Mouse (Mus musculus) frontal cortex, adult 2 months (tissue): Measurements from ENCODE around the gene Gm12185. TPM values are rescaled to one million over a fixed set of nuclear protein-coding genes. Genes with fewer than 3 reads are reported as not detected.
A peak's percentile ranks its signal among the peaks of the same experiment; 100 is the strongest.
"Not testable (repeated sequence)": the region's sequence is repeated elsewhere in the genome, so short reads cannot be mapped to it uniquely, and the experiment has no call there.

Experiments used
- DNase-seq, 2 experiments: peaks; one replicate each; pipeline ENCODE4 v3.0.0; 2022; ENCODE audit warnings: low spot score in 1 of 2; ENCODE audit errors: extremely low spot score in 1 of 2
- polyA plus RNA-seq: library from polyadenylated mRNA; depleted of rRNA; stranded (reverse); fragments of >200 nt; gene quantifications from 2 replicates; pipeline ENCODE4 v1.2.3, GENCODE M21; 2012

Gene Gm12185
- polyA plus RNA-seq, 1 experiment = 0.12 TPM

DNA sequence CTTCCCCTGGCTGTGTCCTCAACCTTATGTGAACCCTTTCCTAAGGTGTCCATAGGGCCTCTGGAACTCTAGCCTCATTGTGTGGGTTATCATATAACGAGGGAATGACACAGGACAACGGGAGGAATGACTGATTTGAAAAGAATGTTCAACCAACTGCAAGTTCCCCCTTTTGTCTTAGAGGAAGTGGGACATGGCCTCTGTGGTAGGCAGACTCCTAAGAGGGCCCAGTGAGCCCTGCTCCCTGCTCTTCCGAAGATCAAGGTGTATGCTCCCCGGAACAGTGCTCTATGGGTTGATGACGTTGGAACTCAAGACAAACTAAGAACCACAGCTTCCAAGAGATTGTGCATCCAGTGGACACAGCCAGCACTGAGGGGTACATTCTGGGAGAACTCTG, 68.2 kb downstream of the Gm12185 start:
- not testable (repeated sequence) for DNase-seq

DNA sequence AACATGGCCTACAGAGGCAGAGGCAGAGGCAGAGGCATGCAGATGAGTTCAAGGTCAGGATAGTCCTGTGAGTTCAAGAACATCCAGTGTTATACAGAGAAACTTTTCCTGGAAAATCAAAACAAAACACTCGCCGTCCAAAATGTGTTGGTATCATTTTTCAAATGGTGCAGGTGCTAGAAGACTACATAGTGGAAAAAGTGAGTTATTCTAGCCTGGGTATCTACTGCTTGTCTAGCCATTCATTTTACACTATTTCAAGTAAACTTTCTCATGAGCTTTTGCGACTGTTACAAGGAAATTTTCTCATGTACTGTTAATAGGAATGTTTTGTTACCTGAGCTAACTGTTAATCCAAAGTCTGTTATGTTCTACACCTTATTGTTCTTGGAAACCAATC, 73.6 kb downstream of the Gm12185 start:
- no peak for DNase-seq

DNA sequence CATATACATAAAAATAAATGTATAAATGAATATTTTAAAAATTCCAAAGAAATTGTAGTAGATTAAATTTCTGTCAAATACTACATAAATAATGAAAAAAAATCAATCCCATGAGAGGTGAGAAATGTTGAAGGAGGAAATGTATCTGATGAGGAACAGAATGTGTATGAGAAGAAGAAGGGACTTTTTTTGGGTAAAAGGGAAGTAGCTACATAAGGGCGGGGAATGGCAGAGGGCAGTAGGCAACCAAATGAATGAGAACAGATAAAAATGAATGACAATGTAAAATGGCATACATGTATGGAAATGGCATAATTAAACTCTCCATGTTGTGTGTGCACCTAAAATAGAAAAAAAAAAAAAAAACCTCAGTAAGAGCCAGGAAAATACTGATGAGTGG, 78.4 kb downstream of the Gm12185 start:
- DNase-seq = no peak

DNA sequence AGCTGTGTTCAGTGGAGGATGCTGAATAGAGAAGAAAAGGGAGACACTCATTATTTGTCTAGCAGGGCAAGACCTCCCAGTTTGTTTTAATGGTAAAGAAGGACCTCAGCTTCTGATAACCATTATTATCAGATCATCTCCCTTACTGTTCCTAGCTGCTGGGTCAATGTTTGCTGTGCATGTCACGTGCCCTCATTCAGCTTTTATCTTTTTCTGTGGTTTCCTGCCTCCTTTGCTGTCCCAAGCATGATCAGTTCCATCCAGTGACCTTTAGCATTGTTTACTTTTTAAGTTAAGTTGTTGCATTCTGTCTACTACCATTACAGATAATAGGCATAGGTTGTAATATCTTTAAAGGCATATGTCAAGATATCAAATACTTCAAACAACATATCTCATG, 83.6 kb downstream of the Gm12185 start:
- DNase-seq = no peak

DNA sequence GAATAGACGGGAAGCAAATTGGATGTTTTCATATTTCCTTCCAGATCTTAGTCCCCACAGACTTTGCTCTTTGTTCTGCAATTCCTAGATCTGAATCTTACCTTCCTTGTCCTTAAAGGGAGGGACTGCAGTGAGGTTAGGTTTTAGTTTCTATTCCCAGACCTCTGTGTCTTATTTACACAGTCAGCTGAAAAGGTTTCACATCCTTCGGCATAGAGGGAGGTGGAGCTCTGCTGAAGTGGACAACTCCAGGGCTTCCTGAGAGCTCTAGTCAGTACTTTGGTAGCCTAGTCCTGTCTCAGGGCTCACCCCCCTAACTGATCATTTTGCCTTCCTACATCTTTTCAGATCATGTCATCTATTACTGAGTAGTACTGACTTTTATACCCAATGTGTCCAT, 90.0 kb downstream of the Gm12185 start, which contains the start of gene Gm5431:
TSS of gene Gm5431 (minus strand) at position 194 of the 400 bp plus-strand sequence.
- no peak for DNase-seq

DNA sequence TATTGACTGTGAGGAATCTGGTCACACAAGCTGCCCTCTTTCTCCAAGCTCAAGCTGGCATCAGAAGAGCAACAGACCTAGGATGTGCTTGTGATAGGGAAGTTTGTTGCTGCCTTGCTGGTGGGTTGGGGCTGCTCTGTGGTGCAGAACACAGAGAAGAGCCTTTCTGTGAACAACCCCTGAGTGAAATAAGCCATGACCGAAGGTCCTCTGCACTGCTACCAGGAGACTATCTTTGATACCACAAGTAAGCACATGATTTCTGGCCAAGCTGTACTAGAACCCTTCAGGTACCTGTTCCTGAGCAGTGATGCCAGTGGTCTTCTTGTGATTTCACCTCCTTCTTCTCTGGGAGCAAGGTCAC, 90.5 kb downstream of the Gm12185 start:
- DNase-seq = not testable (repeated sequence)

DNA sequence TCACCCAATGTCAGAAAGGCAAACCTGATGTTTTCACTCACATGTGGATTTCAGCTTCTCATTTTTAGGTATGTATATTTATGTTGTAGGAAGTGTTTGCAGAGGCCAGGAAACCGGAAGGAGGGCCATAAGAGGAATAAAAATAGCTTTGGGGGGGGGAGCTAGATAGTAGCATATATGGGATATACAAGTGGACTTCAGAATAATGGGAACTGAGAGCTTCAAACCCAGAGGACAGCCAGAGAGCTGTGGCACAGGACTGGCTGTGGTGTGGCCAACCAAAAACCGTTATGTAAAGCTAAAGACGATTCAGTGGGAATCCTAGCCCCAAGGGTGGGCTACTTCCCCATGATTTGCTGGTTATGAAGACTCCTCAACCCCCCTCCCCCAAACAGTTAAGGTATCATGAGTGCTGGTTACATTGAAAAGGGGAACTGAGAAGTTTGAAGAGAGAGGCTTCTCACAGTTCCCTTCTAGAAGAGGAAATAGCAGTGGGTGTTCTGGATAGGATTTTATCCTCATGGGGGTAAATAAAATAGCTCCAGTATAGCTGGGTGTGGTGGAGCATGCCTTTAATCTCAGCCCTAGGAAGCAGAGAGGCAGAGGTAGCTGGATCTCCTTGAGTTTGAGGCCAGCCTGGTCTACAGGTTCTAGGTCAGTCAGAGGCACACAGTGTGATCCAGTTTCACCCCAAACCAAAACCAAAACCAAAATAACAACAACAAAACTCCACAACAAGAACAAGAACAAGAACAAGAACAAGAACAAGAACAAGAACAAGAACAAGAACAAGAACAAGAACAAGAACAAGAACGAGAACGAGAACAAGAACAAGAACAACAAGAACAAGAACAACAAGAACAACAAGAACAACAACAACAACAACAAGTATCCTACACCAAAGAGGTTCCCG, 91.1 kb downstream of the Gm12185 start:
- not testable (repeated sequence) for DNase-seq

DNA sequence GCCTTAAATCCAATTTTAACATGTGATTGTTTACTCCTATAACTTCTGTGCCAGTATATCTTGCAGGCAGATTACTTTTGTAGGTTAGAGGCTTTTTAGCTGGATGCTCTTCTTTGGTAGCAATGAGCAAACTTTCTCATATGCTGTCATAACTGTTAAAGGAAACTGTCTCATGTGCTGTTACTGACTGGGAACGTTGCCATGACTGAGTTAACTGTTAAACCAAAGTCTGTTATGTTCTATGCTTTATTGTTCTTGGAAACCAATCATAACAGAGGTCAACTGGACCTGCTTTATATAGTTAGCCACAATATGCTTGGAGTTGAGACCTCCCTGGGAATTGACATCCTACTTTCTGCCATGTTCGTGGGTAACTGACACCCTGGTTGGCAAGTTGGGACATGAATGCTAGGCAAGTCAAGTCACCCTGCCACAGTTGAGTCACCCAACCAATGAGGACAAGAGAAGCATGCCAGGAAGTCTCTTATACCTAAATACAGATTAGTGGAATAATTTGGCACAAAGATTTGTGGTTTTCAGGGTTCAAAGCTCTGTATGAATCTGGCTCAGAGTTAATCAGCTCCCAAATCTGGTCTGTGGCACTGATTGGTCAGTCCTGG, 93.1 kb downstream of the Gm12185 start:
- no peak for DNase-seq

DNA sequence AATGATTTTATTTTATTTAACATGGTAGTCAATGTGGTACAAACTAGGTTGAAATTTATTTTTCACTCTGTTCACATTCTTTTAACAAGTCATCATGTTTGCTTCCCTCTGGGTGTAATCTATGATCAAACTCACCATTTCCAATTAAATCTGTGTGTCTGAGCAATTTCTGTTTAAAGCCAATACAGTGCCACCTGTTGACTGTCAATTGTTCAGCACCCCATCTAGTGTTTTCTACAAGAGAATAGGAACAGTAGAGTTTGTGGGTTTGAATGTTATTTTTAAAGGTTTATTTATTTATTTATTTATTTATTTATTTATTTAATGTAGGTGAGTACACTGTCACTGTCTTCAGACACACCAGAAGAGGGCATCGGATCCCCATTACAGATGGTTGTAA, 115.3 kb downstream of the Gm12185 start:
- DNase-seq = no peak

DNA sequence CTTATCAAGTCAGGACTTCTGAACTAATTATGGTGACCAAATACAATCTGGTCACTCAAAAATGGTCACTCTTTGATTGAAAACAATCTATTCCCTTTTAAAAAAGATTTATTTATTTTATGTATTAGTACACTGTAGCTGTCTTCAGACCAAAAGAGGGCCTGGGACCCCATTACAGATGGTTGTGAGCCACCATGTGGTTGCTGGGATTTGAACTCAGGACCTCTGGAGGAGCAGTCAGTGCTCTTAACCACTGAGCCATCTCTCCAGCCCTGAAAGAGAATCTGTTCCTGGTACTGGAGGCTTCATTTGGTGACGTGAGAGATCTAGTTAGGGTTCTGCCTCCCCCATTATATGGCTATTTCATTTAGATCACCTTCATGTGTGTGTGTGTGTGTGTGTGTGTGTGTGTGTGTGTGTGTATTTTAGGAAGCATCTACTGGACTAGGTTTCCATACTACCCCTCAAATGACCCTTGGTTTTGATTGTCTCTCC, 116.6 kb downstream of the Gm12185 start:
- DNase-seq = not testable (repeated sequence)

DNA sequence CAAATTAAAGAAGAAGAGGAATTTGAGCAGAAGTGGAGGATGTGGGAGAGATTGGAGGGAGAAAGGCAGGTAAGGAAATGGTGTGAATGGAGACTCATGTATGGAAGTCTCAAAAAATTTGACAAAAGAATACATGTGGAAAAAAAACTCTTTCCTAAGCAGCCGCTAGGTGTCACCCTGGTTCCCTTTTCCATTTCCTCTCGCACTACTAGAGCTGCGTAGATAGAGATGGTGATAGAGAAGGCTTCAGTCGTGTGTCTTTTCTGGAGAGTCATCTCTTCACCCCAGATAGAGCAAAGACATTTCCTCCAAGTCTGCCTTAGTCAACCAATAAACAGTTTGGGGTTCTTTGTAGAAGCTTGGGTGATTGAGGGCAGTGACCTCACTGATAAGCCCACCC, 117.6 kb downstream of the Gm12185 start:
- DNase-seq = peak in 1 of 2 experiments; percentile 82

DNA sequence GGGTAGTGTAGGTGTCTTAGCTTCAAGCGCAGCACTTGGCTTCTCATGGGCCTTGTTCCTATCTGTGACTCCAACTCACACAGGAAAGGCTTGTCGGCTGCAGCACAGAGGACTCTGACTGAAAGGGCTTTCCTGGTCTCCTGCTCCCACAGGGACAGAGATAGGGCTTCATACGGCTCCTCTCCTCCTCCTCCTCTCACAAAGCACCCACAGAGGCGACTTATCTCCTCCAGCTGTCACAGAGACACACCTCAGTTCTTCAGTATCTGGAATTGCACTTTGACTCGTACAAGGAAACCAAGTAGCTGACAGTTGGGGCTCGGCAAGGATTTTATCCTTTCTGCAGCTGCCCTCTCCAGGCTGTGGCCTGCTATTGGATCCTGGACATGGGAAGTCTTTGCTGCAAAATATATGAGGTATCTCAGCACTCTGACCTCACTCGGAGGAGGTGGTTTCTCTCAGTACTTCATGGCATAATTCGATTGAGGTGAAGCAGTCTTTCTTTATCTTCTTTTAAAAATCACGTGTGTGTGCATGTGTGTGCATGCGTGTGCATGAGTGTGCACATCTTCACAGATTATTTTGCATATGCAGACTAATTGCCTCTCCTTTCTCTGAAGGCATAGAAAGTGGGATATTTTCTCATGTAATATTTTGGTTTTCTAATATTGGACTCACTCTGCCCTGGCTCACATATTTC, 118.3 kb downstream of the Gm12185 start:
- DNase-seq = no peak

DNA sequence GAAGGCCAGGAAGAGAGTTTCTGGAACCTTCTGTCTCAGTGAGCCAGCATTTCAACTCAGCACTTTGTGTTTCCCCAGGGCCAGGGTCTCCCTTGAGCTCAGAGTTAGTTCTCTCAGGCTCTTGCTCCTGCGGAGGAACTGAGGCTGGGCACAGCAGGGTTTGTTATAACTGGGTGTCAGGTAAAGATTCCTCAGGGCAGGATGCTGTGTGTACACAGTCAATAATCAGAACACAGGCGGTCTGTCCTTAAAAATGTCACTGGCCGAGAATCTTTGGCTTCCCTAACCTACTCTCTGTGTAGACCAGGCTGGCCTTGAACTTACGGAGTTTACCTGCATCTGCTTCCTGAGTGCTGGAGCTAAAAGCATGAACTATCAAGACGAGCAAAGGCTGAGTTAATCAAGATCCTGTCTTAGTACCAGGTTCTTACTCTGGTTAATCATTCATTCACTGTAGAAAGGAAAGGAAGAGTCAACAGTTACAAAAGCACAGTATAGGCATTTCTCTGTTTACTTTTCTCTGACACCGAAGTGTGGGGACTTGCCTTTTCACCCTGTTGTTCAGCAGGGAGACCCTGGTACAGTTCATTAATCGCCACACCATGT, 119.2 kb downstream of the Gm12185 start:
- DNase-seq = no peak

DNA sequence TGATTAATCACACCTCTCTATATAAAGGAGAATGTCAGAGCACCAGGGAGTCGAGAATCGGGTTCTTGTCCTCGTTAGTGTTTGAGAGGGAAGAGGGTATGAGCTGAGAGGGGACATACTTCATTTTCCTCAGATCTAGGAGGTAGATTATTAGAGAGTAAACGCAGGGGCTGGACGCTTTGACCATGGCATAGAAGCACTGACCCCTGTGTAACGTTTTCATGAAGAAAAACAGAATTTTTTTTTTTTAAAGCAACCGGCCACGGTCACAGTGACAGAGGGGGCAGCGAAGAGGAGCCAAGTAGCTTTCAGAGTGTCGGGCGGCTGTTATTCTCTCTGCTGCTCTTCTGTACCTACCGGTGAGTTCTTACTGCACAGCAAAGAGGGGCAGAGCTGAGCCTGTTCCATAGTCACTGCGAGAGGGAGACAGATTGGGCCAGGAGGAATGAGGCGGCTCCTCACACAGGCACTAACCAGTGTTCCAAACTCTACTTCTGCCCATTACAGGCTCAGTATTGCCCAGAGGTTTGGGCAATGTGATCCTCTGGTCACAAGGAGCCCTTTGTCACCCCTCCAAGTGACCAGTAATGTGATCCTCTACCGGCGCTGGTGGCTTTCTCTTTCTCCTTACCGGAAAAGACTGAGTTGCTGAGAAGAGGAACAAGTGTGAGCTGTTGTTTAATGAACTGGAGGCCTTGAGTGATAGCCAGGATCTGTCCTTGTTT, 120.0 kb downstream of the Gm12185 start:
- peak in 1 of 2 experiments; percentile 39 for DNase-seq

DNA sequence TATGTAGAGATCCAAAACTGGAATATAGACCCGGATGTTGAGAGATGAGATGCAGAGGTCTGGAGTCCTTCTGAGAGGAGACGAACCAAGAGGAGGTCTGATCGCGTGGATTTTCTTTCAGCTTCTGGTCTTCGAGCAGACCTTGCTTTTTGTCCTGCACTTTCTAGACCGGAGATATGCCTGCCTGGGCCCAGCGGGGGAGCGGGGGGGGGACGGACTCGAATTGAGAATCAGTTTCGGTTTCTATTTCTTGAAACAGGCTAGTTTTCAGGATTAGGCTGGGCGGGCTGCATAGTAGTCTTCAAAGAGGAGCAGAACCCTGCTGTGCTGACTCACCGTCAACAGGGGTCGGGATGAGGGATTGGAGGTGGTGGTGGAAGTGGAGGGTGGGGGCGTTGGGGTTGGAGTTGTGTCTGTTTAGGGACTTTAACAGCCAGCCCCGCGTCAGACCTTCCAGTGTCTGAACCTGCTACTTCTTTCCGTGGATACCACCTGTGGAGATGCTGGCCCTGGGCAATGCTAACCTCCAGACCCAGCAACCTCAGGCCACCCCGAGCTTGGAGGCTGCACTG, 120.7 kb downstream of the Gm12185 start, which contains the start of gene Irgm1:
TSS of gene Irgm1 (minus strand) at position 483 of the 572 bp plus-strand sequence.
- DNase-seq = peak in 1 of 2 experiments; percentile 35

DNA sequence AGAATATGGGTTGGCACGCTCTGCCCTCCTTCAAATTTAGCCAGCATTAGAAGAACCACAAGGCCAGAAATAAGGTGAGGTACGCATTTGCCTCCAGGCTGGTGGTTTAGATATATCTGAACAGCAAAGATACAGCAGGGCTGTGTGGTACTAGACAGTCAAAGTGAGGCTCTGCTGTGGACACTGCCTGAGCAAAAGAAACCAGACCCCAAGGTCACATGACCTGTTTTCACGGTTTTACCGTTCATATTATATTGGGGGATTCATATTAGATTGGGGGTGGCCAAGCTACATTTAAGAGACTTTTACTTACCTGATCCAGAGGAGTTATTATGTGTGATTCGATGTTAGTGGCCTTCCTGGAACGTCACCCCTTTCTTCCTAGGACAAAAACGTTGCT, 121.2 kb downstream of the Gm12185 start:
- DNase-seq = no peak

DNA sequence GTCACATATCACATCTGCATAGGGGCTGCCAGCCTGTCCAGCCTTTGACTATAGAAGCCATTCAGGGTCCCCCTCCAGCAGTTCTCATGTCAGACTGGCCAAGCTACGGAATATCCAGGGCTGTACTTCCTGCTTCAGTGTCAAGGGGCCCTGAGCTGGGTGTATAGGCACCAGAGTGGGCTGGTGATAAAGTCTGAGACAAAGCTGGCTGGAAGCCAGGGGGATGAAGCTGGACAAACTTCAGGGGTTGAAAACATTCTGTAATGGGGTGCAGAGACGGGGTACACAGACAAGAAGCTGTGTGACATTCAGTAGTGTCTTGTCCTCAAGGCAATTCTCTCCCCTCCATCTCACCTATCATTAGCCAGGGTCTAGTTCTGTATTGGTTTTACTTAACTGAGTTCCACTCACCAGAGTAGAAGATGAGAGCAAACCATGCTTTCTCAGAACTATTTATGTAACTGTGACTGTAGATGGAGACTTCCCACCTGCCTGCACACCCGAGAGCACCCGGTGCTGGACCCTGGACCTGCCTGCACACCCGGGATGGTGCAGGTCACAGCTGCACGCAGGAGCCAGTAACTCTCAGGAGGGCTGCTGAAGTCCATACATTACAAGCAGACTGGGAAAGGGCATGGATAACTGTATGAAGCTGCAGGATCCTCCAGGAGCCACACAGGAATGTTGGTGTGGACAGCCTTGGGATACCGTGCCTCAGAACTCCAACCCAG, 122.5 kb downstream of the Gm12185 start:
- DNase-seq = no peak

DNA sequence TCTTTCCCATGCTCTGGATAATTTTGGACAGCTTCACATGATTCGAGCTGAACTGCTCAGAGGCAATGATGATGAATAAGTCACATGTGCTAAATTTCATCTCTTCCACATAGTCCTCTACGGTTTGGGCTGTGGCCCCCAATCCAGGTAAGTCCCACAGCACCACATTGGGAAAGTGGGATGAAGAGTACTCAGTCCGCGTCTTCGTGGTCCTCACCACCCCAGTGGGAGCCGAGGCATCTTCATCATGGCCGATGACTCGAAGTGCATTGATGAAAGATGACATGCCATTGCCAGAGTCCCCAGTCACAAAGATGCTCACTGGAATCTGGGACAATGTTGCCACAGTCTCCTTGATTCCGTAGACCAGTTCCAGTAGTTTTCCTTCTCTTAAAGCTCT, 125.5 kb downstream of the Gm12185 start:
- no peak for DNase-seq

DNA sequence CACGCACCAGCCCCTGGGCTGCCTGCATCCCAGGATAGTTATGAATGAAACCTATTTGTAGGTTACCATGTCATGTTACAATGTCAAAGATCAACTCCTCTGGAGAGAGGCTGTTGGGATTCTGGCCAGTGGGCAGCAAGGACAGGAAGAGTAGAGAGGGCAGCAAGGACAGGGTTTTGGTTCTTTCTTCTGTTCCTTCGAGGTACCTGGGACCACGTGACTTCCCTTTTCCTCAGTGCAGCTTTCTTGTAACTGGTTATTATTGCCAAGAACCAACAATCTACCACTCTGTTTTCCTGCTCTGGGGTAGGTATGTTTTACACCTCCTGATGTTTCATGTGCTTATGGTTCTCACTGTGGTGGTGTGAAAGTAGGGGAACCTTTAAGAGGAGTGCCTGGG, 128.2 kb downstream of the Gm12185 start:
- no peak for DNase-seq
